ENCODE assay signal across 17 mouse cellular contexts in genomic region chr9:35239734-35240133, GRCm38 (mm10). TPM values are rescaled to one million over a fixed set of nuclear protein-coding genes. Genes with fewer than 3 reads are reported as not detected.
A peak's percentile ranks its signal among the peaks of the same experiment; 100 is the strongest.
DNase-seq lines count a peak whose midpoint lies in the region; ATAC-seq and TF ChIP-seq lines count a peak whose summit lies in the region.
"Had no signal": no experiment of that assay in that cellular context is flagged by ENCODE, and none has a peak within 500 bp of the region (broad histone marks: within the 10 kb centered on the region; RNA-seq: fewer than 3 reads in every experiment).

No protein-coding gene starts in this region.

- no peak overlapping the region for H3K27ac ChIP-seq in forebrain, postnatal 0 days (ENCODE audit: low read depth, low read length)
- no peak overlapping the region for H3K27ac ChIP-seq in forebrain, embryonic 15.5 days (replicated peaks)
- no peak overlapping the region for H3K27ac ChIP-seq in layer of hippocampus, adult 2 months
- H3K27ac ChIP-seq in midbrain, embryonic 11.5 days (ENCODE audit: low read depth, low read length), result no peak overlapping the region
- H3K27ac ChIP-seq in midbrain, embryonic 10.5 days (replicated peaks), result no peak overlapping the region
- H3K27ac ChIP-seq: embryonic facial prominence, embryonic 13.5 days; heart, embryonic 15.5 days; hindbrain, embryonic 14.5 days; limb, embryonic 12.5 days; neural tube, embryonic 13.5 days had no signal

- DNase-seq in forebrain, postnatal 0 days, result no peak
- DNase-seq in layer of hippocampus, adult 2 months (ENCODE audit: low spot score in 2 of 2), result no peak
- no peak for DNase-seq in layer of hippocampus, postnatal 10 days (ENCODE audit: low spot score in 2 of 2)
- peak; percentile 47 for DNase-seq in midbrain, embryonic 11.5 days (ENCODE audit: low spot score, missing footprints)
- no peak for DNase-seq in midbrain, embryonic 10.5 days (ENCODE audit: low spot score)
- no peak for DNase-seq in ovary, postnatal 36 days (ENCODE audit: low spot score)
- DNase-seq: adrenal gland, adult 8-10 months; cerebellum, adult 11-12 months; kidney, adult 9 months had no signal

- no peaks in the 10 kb centered on the region for H3K27me3 ChIP-seq in forebrain, postnatal 0 days (ENCODE audit: insufficient read depth, low read length)
- no peaks in the 10 kb centered on the region for H3K27me3 ChIP-seq in forebrain, embryonic 15.5 days
- H3K27me3 ChIP-seq in midbrain, embryonic 11.5 days (ENCODE audit: control insufficient read depth, insufficient read depth, low read length), result no peaks in the 10 kb centered on the region
- H3K27me3 ChIP-seq in midbrain, embryonic 10.5 days (ENCODE audit: low read depth, poor library complexity, severe bottlenecking), result no peaks in the 10 kb centered on the region
- H3K27me3 ChIP-seq: embryonic facial prominence, embryonic 13.5 days; heart, embryonic 15.5 days; limb, embryonic 12.5 days; neural tube, embryonic 13.5 days had no signal

- ATAC-seq in forebrain, postnatal 0 days, result no peak
- ATAC-seq in forebrain, embryonic 15.5 days (replicated peaks), result no peak
- no peak for ATAC-seq in midbrain, embryonic 11.5 days (ENCODE audit: low FRiP score)
- no peak for ATAC-seq in activated CD4-positive, CD25-positive, alpha-beta regulatory T cell, adult 4 months
- ATAC-seq: midbrain, embryonic 16.5 days had no signal

- H3K4me2 ChIP-seq in forebrain, postnatal 0 days (ENCODE audit: low read depth), result no peak overlapping the region
- no peak overlapping the region for H3K4me2 ChIP-seq in forebrain, embryonic 15.5 days (replicated peaks)
- no peak overlapping the region for H3K4me2 ChIP-seq in midbrain, embryonic 11.5 days
- H3K4me2 ChIP-seq: embryonic facial prominence, embryonic 13.5 days; heart, embryonic 15.5 days; hindbrain, embryonic 14.5 days; limb, embryonic 12.5 days; neural tube, embryonic 13.5 days had no signal

- WGBS in forebrain, postnatal 0 days, result 73% methylated on average over 1 of the region's 1 CpGs
- 71% methylated on average over 1 of the region's 1 CpGs for WGBS in forebrain, embryonic 15.5 days
- 77% methylated on average over 1 of the region's 1 CpGs for WGBS in midbrain, embryonic 11.5 days
- WGBS in midbrain, embryonic 10.5 days, result 79% methylated on average over 1 of the region's 1 CpGs

- H3K36me3 ChIP-seq in forebrain, postnatal 0 days (ENCODE audit: insufficient read depth), result peaks cover 9% of the 10 kb centered on the region
- peaks cover 14% of the 10 kb centered on the region for H3K36me3 ChIP-seq in forebrain, embryonic 15.5 days
- no peaks in the 10 kb centered on the region for H3K36me3 ChIP-seq in midbrain, embryonic 11.5 days (ENCODE audit: control insufficient read depth, insufficient read depth, low read length)
- H3K36me3 ChIP-seq in midbrain, embryonic 10.5 days, result peaks cover 16% of the 10 kb centered on the region
- H3K36me3 ChIP-seq: heart, embryonic 15.5 days had no signal

- no peaks in the 10 kb centered on the region for H3K9me3 ChIP-seq in forebrain, postnatal 0 days (ENCODE audit: low read length)
- H3K9me3 ChIP-seq in forebrain, embryonic 15.5 days, result no peaks in the 10 kb centered on the region
- H3K9me3 ChIP-seq in midbrain, embryonic 11.5 days (ENCODE audit: control insufficient read depth, low read length), result no peaks in the 10 kb centered on the region
- no peaks in the 10 kb centered on the region for H3K9me3 ChIP-seq in midbrain, embryonic 10.5 days (replicated peaks)
- H3K9me3 ChIP-seq: embryonic facial prominence, embryonic 13.5 days; heart, embryonic 15.5 days; limb, embryonic 12.5 days; neural tube, embryonic 13.5 days had no signal

- no peaks in the 10 kb centered on the region for H3K4me1 ChIP-seq in forebrain, postnatal 0 days (ENCODE audit: insufficient read depth)
- 0 out of 2 replicates have a peak, but pooled peaks cover 1% of the 10 kb centered on the region for H3K4me1 ChIP-seq in forebrain, embryonic 15.5 days
- H3K4me1 ChIP-seq in midbrain, embryonic 11.5 days (ENCODE audit: control insufficient read depth, insufficient read depth, low read length), result no peaks in the 10 kb centered on the region
- H3K4me1 ChIP-seq in midbrain, embryonic 10.5 days, result no peaks in the 10 kb centered on the region
- H3K4me1 ChIP-seq: embryonic facial prominence, embryonic 13.5 days; heart, embryonic 15.5 days; limb, embryonic 12.5 days had no signal

- H3K9ac ChIP-seq in forebrain, postnatal 0 days, result no peak overlapping the region
- H3K9ac ChIP-seq in forebrain, embryonic 15.5 days (replicated peaks), result no peak overlapping the region
- H3K9ac ChIP-seq in midbrain, embryonic 11.5 days (ENCODE audit: low read length), result no peak overlapping the region
- H3K9ac ChIP-seq: embryonic facial prominence, embryonic 13.5 days; heart, embryonic 15.5 days; hindbrain, embryonic 14.5 days; limb, embryonic 12.5 days; neural tube, embryonic 13.5 days had no signal

- peak; percentile 15; the same call in 1 of the 2 replicates for TF ChIP-seq CTCF in forebrain, postnatal 0 days (IDR thresholded peaks at IDR 0.05; ENCODE audit: low read depth)
- TF ChIP-seq CTCF in layer of hippocampus, adult 2 months (conservative IDR thresholded peaks at IDR 0.05), result peak; percentile 50

- H3K4me3 ChIP-seq in forebrain, postnatal 0 days (ENCODE audit: low read depth, low read length), result no peak overlapping the region
- no peak overlapping the region for H3K4me3 ChIP-seq in forebrain, embryonic 15.5 days
- no peak overlapping the region for H3K4me3 ChIP-seq in layer of hippocampus, adult 2 months
- no peak overlapping the region for H3K4me3 ChIP-seq in midbrain, embryonic 11.5 days (ENCODE audit: low read depth, low read length)
- H3K4me3 ChIP-seq in midbrain, embryonic 10.5 days, result no peak overlapping the region
- H3K4me3 ChIP-seq: embryonic facial prominence, embryonic 13.5 days; heart, embryonic 15.5 days; limb, embryonic 12.5 days; neural tube, embryonic 13.5 days had no signal

RNA-seq across cellular contexts. Expression of gene Fam118b, which starts 27.9 kb away (rescaled TPM):
- 34.6 and 41.5 TPM in 2 replicates for total RNA-seq in forebrain, postnatal 0 days (2014; rRNA removed)
- polyA plus RNA-seq in forebrain, postnatal 0 days (2015; fragmentation: Nextera tagmentation; extraction: Ambion mirVana), result 49.7 and 59.7 TPM in 2 replicates
- 85.3 and 92.9 TPM in 2 replicates for polyA plus RNA-seq in forebrain, embryonic 15.5 days (2015; fragmentation: Nextera tagmentation; extraction: Ambion mirVana)
- total RNA-seq in layer of hippocampus, adult 2 months (2021), result 10 to 100 TPM; 27.2 to 35.4 TPM
- total RNA-seq in layer of hippocampus, postnatal 10 days (2021), result 10 to 100 TPM; 25.7 to 26.7 TPM
- polyA plus RNA-seq in midbrain, embryonic 11.5 days (2014; fragmentation: Nextera tagmentation; extraction: Ambion mirVana), result 82.0 and 82.2 TPM in 2 replicates
- polyA plus RNA-seq in midbrain, embryonic 10.5 days (2016; fragmentation: Nextera tagmentation; extraction: Ambion mirVana), result 71.7 and 72.7 TPM in 2 replicates
- polyA plus RNA-seq in activated CD4-positive, CD25-positive, alpha-beta regulatory T cell, adult 4 months (2017; shearing (Covaris generic)), result 10 to 100 TPM; 58.5 to 59.7 TPM

RNA-seq across cellular contexts. Expression of gene Rpusd4, which starts 27.9 kb away (rescaled TPM):
- total RNA-seq in forebrain, postnatal 0 days (2014; rRNA removed), result 9.2 and 10.9 TPM in 2 replicates
- 10.2 and 11.4 TPM in 2 replicates for polyA plus RNA-seq in forebrain, postnatal 0 days (2015; fragmentation: Nextera tagmentation; extraction: Ambion mirVana)
- polyA plus RNA-seq in forebrain, embryonic 15.5 days (2015; fragmentation: Nextera tagmentation; extraction: Ambion mirVana), result 20.3 and 23.6 TPM in 2 replicates
- total RNA-seq in layer of hippocampus, adult 2 months (2021), result 10 to 100 TPM; 10.9 to 11.0 TPM
- 10 to 100 TPM; 10.6 to 10.7 TPM for total RNA-seq in layer of hippocampus, postnatal 10 days (2021)
- polyA plus RNA-seq in midbrain, embryonic 11.5 days (2014; fragmentation: Nextera tagmentation; extraction: Ambion mirVana), result 29.6 and 29.8 TPM in 2 replicates
- polyA plus RNA-seq in midbrain, embryonic 10.5 days (2016; fragmentation: Nextera tagmentation; extraction: Ambion mirVana), result 28.6 and 32.2 TPM in 2 replicates
- 10 to 100 TPM; 33.1 to 39.0 TPM for polyA plus RNA-seq in activated CD4-positive, CD25-positive, alpha-beta regulatory T cell, adult 4 months (2017; shearing (Covaris generic))

RNA-seq across cellular contexts. Expression of gene Foxred1, which starts 28.9 kb away (rescaled TPM):
- 38.1 and 42.3 TPM in 2 replicates for total RNA-seq in forebrain, postnatal 0 days (2014; rRNA removed)
- 32.0 and 40.8 TPM in 2 replicates for polyA plus RNA-seq in forebrain, postnatal 0 days (2015; fragmentation: Nextera tagmentation; extraction: Ambion mirVana)
- 42.8 and 43.4 TPM in 2 replicates for polyA plus RNA-seq in forebrain, embryonic 15.5 days (2015; fragmentation: Nextera tagmentation; extraction: Ambion mirVana)
- 10 to 100 TPM; 35.4 to 37.3 TPM for total RNA-seq in layer of hippocampus, adult 2 months (2021)
- total RNA-seq in layer of hippocampus, postnatal 10 days (2021), result 10 to 100 TPM; 43.2 to 43.7 TPM
- polyA plus RNA-seq in midbrain, embryonic 11.5 days (2014; fragmentation: Nextera tagmentation; extraction: Ambion mirVana), result 29.9 and 31.5 TPM in 2 replicates
- 54.6 and 57.2 TPM in 2 replicates for polyA plus RNA-seq in midbrain, embryonic 10.5 days (2016; fragmentation: Nextera tagmentation; extraction: Ambion mirVana)
- polyA plus RNA-seq in activated CD4-positive, CD25-positive, alpha-beta regulatory T cell, adult 4 months (2017; shearing (Covaris generic)), result 10 to 100 TPM; 22.8 to 24.7 TPM

RNA-seq across cellular contexts. Expression of gene Tirap, which starts 39.6 kb away (rescaled TPM):
- 1.7 and 2.0 TPM in 2 replicates for total RNA-seq in forebrain, postnatal 0 days (2014; rRNA removed)
- polyA plus RNA-seq in forebrain, postnatal 0 days (2015; fragmentation: Nextera tagmentation; extraction: Ambion mirVana), result 1.5 and 2.1 TPM in 2 replicates
- 3.8 and 4.4 TPM in 2 replicates for polyA plus RNA-seq in forebrain, embryonic 15.5 days (2015; fragmentation: Nextera tagmentation; extraction: Ambion mirVana)
- total RNA-seq in layer of hippocampus, adult 2 months (2021), result 1 to 10 TPM; 1.6 to 2.7 TPM
- total RNA-seq in layer of hippocampus, postnatal 10 days (2021), result 1 to 10 TPM; 2.4 to 3.4 TPM
- 14.1 and 14.6 TPM in 2 replicates for polyA plus RNA-seq in midbrain, embryonic 11.5 days (2014; fragmentation: Nextera tagmentation; extraction: Ambion mirVana)
- polyA plus RNA-seq in midbrain, embryonic 10.5 days (2016; fragmentation: Nextera tagmentation; extraction: Ambion mirVana), result 18.5 and 19.6 TPM in 2 replicates
- 1 to 10 TPM; 5.5 to 6.4 TPM for polyA plus RNA-seq in activated CD4-positive, CD25-positive, alpha-beta regulatory T cell, adult 4 months (2017; shearing (Covaris generic))

RNA-seq across cellular contexts. Expression of gene Srpr, which starts 39.8 kb away (rescaled TPM):
- 31.0 and 37.6 TPM in 2 replicates for total RNA-seq in forebrain, postnatal 0 days (2014; rRNA removed)
- 40.1 and 45.7 TPM in 2 replicates for polyA plus RNA-seq in forebrain, postnatal 0 days (2015; fragmentation: Nextera tagmentation; extraction: Ambion mirVana)
- 49.4 and 54.4 TPM in 2 replicates for polyA plus RNA-seq in forebrain, embryonic 15.5 days (2015; fragmentation: Nextera tagmentation; extraction: Ambion mirVana)
- 10 to 100 TPM; 65.4 to 65.6 TPM for total RNA-seq in layer of hippocampus, adult 2 months (2021)
- total RNA-seq in layer of hippocampus, postnatal 10 days (2021), result 10 to 100 TPM; 53.9 to 58.0 TPM
- polyA plus RNA-seq in midbrain, embryonic 11.5 days (2014; fragmentation: Nextera tagmentation; extraction: Ambion mirVana), result 95.7 and 96.9 TPM in 2 replicates
- polyA plus RNA-seq in midbrain, embryonic 10.5 days (2016; fragmentation: Nextera tagmentation; extraction: Ambion mirVana), result 85.5 and 87.3 TPM in 2 replicates
- 10 to 100 TPM; 78.4 to 78.9 TPM for polyA plus RNA-seq in activated CD4-positive, CD25-positive, alpha-beta regulatory T cell, adult 4 months (2017; shearing (Covaris generic))
